Mouse (Mus musculus) kidney, adult 11 months (tissue): ENCODE measurements at regions not wholly inside any gene's neighbourhood (a gene's known extent, or its start where the extent isn't known, plus 50 kb on each side); places are given as distances from the start of the nearest gene placed in this dataset.

Experiments used
- DNase-seq: peaks from one replicate; pipeline ENCODE4 v3.0.0; 2022

DNA sequence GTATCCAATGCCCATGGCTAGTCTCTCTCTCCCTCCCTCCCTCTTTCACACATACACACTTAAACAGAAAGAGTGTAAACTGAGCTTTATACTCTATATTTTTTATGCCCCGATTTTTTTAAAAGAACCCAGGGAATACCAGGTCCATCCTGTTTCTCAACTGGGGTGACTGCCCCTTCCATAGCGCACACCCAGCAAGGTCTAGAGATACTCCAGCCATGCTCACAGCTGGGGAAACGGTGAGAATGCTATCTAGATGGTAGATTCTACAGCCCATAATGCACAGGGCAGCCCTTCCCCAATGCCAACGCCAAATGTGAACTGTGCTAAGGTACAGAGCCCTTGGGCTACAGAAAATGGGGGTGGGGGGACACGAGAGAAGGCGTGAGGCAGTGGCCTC lies 51.2 kb upstream of the Tln2 start:
- DNase-seq: no peak

DNA sequence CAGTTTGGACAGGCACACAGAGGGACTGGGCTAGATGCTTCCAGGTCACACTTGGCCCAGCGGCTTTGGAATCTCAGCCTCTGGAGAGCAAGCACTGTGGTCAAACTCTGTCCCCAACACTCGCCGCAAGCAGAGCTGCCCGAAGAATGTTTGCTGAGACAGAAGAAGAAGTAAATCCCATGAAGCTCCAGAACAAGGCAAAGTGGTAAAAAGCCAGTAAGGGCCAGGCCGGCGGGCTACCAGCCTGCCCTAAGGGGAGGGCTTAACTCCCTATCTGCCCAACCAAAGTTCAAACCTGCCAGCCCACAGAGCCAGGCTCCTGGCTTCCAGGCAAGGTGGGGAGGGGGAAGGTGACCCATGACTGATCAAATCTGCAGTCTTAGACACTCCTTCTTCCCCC lies 52.2 kb upstream of the Tln2 start:
- DNase-seq: no peak

DNA sequence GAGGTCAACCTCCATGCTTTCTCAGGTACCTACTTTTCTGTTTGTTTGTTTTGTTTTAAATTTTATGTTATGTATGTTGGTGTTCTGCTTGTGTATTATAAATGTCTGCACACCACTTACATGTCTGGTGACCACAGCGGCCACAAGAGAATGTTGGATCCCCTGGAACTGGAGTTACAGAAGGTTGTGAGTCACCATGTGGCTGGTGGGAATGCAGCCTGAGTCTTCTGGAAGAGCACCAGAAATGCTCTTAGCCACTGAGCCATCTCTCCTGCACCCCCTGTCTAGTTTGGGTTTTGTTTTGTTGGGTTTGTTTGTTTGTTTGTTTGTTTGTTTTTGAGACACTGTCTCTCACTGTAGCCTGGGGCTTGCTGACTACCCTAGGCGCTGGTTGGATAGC lies 52.6 kb upstream of the Tln2 start:
- no peak for DNase-seq

DNA sequence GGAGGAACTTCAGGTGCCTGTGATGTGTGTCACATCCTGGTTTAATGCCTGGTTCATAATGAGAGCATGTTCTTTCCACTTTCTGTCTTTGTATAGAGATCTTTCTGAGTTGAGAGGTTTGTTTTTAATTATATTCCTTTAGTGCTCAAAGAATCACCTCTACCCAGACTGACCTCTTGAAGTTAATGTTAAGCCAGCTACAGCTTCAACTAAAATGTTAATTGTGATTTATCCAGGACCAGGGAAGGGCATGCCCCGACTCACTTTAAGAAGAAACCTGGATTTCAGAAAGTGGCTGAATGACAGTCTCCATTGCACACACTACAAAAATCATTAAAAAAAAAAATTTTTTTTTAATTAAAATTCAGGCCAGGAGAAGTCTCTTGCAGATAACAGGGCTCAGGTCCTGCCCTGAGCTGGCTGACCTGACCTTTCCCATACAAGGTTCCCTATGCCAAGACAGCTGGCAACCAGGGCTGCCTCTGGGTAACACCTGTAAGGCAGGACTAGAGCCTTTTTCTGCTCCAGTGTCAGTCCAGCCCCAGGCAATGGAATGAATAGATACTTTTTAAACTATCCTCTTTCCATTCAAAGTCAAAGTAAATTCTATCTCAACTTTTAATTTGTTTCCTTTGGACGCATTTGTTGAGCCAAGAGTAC lies 54.7 kb upstream of the Tln2 start:
- DNase-seq: no peak

DNA sequence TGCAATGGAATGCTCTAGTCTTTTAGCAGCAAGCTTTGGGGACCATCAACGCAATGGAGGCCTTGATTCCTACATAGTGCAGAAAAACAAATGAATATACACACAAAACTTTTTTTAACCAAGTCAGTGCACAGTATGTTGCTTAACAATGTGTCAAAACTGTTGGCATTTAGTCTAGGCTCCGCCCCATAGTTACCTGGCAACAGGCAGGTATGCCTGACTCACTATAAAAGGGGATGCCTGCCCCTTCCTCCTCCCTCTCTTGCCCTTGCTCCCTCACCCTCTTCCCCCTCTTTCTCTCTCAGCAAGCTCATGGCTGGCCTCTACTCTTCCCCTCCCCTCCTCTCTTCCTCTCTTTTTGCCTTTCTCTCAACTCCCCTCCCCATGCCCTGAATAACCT lies 56.7 kb upstream of the Tln2 start:
- DNase-seq: no peak

DNA sequence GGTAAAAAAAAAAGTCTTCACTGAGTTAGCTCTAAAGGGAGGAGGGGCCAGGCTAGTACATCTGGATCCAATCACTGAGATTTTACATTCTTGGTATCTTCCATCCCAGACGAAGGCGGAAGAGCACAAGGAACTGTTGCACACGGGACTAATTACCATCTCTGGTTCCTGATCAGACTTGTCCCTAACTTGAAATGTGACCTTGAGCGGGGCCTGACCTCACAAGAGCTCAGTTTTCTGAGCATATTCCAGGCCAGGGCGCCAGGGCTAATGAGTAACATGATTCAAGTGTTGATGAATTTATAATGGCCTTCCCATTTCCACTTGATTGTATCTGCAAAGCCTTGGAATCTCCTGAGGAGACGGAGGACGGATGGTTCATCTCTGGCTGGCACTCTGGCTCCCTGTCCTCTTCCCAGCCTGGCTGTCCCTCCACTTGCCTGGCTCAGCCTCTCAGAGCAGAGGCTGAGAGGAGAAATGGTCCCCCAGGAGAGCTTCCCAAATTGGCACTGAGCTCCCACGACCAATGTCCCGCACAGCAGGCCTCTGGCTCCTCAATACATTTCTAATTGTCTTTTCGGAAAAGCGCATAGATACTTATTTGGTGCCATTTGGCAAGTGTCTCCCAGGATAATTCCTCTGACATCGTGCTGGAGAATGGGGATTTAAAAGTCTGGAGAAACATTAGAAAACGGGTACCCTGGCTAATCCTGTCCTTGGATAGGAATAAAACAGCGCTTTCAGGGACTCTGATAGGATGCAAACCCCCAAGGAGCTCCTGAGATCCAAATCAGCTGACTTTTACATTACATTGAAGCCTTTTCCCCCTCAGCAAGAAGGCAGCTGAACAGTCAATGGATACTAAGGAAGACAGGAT lies 58.1 kb upstream of the Tln2 start:
- peak; percentile 87 for DNase-seq

DNA sequence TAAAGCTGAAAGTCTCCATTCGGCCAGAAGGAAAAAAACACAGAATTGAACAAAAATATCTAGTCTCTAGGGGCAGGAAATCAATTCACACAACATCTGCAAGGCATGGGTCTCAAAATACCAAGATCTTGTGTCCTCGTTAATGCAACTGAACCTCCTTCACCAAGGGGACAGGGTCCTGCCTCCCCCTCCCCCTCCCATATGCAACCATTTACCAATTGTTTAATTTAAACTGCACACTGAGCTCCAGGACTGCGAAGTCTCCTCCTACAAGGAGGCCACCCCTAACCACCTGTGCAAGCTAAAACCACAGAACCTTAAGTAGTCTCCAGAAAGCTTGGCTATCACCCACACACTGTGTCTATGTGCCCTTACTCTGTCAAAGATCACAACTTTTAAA lies 61.4 kb upstream of the Tln2 start:
- DNase-seq: no peak

DNA sequence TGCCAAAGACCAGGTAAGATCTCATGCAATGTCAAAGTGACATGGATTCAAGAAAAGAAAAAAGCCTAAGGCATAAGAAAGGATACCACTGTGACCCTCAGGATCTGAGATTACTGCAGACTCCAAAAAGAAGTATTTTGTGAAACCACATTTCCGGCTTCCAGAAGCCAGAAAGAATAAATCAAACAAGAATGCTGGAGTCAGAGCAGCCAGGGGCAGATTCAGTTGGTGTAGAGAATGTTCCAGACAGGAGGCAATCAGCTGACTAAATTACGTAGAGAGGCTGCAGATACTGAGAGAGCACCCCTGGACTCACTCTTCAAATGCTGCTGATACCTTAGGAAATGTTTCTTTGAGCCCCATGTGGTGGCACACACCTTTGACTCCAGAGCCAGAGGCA lies 67.7 kb upstream of the Tln2 start:
- DNase-seq: no peak

DNA sequence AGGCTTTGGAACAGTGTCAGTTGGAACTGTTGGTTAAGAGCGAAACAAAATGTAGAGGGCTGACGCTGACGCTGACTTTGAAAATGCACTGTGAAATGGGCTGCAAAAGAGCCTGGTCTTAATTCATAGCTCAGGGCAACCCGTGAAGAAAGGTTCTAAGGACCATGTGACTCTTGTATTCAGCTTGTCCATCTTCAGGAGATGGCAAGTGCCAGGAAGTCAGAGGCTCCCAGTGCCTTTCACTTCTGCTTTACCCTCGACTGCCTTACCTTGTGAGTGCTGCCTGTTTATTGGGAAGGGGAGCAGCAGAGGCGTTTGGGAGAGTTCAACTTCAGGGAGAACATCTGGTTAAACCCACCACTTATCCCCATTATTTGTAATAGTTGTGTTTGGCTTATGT lies 70.1 kb upstream of the Tln2 start:
- no peak for DNase-seq

DNA sequence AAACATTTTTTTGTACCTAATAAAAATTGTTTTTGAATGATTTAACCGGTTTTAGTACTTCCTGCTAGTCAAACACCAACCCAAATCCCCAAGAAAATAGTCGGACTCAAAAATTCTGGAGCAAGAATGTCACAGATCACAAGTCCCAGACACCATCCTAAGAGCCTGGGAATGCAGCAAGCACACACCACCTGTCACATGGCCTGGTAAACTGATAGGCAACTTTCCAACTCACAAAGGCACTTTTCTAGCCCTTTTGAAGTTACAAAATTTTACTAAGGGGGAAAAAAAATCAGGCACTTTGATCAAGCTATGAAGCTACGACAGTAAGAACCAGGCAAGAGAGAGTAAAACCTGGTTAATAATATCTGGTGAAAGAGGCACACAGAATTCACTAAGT lies 70.7 kb upstream of the Tln2 start:
- no peak for DNase-seq

DNA sequence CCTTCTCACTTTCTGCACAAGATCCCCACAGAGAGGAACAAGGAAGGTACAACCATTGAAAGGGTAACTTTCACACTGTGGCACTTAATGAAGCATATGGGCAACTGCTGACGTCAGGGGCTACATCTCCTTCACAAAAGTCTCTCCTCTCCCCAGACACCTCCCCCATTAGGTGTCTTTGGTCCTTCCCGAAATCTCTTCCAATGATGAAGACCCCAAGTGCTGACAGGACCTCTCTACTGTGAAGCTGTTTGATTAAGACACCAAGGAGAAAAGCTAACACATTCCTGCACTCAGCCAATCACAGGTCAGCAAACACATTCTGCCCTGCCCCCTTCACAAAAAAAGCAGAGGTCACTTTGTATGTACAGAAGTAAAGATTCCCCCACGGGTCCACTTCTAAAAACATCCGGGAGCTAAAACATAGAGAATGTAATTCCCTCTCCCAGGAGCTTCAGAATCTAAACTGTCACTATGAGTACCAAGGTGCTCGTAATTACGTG lies 72.3 kb upstream of the Tln2 start:
- DNase-seq: peak; percentile 21

DNA sequence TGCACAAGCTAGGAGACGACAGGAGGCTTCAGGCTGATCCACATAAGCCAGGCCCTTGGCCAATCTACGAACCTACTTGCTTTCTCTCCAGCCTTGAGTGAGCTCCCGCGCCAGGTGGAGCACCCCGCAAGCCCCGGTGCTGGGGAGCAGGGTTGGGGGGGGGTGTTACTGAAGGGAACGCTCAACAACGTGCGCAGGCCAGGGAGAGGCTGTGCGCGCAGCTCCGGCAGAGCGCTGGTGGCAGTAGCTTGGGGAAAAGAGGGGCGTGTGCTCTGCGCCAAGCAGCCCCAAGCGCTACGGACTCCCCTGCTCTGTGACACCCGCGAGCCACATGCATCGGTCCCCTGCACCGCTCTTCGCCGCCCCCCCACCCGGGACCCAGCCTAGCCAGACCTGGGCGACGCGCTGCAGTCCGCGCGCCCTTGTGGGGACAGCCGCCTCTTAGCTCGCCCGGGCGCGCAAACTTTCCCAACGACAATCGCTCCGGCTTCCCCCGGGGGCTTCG lies 73.1 kb upstream of the Tln2 start:
- peak; percentile 14 for DNase-seq

DNA sequence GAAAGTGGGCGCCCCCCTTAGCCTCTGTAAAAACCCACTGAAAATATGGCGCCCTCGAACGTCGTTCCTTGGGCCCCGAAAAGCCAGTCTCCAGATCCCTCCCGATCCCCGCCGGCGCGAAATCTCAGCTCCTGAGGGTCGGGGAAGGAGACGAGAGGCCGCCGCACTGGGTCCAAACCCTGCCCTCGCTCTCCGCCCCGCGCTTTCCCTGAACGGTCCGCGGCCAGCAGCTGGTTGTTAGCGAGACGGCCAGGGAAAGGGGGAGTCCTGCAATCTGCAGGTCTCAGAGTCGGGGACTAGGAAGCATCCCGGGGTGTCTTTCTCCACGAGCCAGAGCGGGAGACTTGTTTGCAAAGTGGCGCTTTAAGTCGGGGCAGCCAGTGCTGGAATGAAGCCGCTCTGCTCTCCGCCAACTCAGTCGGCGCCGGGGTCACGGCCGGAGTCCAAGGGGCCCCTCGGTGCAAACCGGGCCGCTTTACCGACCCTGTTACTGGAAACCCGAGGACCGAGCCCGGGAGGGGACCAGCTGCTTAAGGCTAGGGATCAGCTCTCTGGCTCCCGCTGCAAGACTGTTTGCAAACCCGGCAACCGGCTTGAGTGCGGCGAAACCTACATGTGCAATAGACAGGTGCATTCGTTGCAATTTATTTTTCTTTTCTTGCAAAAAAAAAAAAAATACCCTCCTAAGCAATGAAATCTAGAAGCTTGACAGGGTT lies 73.7 kb upstream of the Tln2 start:
- peak; percentile 38 for DNase-seq

DNA sequence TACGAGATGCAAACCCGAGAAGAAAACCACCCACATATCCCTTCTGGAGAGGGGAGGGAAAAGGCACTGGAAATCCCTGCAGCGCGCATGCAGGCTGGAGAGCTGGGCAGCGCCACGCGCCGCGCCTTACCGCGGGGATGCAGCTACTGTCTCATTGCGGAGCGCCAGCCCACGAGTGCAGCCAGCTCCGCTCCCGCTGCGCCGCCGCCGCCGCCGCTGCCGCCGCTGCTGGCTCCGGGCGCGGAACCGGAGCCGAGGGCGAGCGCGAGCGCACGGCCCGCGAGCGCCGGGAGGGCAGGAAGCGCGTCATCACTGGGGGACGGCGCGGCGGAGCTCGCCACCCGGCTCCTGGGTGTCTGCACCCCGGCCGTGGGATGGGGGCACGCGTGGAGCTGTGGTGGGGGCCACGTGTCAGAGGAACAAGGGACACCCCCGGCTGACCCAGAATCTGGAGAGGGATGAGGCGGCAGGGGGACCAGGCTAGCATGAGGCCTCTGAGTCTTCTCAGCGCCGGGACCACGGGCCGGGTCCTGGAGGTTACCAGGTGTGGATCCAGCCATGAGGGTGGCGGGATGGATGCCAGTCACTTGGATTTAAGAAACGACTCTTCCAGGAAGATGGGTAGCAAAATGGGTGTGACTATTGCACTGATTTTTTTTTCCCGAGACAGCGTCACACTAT lies 74.4 kb upstream of the Tln2 start:
- peak; percentile 60 for DNase-seq

DNA sequence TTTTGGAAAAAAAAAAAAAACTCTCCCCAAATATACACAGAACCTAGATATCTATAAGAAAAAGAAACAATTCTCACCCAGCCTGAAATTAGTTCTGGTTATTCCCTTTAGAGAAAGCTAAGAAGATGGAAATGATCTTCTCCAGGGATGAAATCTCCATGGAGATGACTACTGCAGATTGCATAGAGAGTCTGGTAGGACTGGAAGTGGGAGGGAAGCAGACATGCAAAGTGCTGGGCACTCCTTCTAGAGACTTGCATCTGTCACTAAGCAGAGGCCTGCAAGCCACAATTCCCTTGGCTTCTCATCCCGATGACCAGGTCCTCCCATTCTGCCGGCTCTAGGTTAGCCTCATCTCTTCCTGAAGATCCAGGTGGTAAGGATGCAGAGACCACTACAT lies 87.3 kb upstream of the Tln2 start:
- DNase-seq: no peak

DNA sequence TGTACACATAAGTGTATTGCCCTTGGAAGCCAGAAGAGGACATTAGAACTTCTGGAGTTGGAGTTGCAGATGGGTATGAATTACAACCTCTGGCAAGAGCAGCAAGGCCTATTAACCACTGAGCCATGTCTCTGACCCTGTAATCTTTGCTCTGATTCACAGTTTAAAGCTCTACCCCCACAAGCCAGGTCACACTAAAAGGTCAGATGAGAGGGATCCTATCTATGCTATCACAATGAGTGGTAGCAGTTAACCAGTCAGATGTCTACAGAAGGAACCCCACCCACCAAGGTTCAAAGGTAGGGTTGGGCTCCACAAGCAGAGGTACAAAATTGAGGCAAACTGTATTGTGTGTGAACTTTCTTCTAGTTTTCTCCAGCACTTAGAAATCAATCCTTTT lies 94.5 kb upstream of the C2cd4b start:
- no peak for DNase-seq

DNA sequence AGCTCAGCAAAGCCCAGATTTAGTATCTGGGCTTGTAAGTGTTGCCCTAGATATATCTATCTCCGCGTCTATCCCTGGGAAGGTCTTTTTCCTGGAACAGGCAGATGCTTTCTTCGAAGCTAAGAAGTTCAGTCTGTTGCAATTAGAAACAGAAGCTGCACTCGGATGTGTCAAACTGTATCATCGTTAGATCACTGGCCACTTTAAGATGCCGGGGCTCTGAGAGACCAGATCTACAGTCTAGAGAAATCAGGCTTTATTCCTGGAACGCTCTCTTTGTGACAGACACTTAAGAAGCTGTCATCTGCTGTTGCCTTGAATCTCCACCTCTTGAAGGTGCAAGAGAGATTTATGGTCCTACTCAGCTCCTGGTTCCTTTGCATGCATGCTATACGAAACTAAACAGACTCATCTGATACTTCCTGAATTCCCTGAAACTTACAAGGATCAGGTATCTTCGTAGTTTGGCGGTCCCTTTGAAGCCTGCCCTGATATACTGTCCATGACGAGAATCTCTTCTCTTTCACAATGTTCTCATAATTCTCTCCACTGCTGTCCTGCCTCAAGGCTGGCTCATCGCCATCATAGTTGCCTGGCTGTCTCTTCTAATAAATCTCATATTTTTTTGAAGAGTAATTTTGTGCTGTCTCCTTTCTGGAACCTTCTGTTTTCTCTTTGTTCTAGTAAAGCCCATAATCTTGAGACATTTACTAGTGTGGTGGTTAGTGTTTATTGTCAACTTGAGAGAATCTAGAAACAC lies 88.8 kb upstream of the C2cd4b start:
- no peak for DNase-seq

DNA sequence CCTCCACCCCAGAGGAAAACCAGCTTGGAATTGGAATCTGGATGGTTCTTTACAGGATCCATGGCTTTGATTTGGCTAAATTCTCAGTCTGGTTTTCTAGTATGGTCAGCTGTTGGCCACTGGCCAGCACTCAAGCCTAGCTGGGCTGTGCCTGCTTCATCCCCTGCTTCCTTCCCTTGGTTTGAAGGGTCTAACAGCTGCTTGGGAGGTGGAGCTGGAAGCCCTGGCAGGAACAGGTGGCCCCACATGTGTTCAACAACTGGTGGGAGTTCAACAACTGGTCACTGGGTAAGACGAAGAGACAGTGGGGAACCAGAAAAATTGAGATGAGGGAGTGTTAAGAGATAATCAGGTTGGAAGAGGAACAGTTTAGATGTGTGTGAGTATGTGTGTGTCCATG lies 82.3 kb upstream of the C2cd4b start:
- DNase-seq: no peak

DNA sequence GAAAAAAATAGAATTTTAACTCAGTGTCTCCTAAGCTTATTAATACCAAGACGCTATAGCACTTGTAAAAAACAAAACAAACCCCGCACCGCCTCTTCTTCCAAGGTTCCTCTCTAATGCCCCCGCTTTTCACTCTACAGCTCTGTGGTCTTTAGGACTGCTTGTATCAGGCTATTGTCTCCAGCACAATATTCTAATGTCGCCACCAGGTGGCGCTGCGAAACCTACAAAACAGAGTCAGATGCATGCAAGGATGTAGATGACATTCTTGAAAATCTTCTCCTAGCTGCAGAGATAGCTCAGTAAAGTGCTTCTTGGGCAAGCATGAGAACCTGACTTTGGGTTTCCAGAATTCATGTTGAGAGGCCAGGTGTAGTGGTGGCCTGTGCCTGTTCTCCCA lies 75.9 kb upstream of the C2cd4b start:
- DNase-seq: peak; percentile 17

DNA sequence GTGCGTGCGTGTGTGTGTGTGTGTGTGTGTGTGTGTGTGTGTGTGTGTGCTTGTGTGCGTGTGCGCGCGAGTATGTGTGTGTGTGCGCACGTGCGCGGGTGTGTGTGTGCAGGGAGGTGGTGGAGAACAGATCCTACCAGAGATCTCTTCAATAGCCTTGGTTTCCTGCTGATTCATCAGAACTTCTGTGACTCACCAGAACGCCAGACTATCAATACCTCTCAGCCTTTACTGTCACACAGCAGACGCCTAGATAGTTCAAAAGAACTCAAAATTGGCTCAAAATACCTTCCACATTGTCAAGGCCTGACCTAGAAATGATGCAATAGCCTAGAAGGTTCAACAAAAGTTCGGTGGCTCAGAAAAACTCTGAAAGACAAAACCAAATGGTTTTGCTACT lies 66.8 kb upstream of the C2cd4b start:
- DNase-seq: no peak

DNA sequence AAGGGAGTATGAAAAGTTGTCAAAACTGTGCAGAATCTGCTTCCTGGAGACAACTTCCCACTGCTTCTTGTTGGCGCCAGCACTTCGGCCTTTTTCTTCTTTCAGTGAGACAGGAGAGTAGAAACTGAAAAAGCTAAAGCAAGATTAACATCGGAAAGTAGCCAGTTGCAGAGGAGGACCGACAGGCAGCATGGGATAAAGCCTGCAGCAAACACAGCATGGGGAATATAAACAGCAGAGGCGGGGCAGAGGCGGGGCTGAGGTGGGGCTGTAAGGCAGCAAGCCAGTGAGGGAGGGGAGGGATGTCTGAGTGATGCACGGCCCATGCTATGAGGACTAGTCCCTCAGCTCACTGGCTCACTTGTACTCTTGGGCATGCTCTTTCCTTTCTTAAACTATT lies 65.5 kb upstream of the C2cd4b start:
- DNase-seq: no peak

DNA sequence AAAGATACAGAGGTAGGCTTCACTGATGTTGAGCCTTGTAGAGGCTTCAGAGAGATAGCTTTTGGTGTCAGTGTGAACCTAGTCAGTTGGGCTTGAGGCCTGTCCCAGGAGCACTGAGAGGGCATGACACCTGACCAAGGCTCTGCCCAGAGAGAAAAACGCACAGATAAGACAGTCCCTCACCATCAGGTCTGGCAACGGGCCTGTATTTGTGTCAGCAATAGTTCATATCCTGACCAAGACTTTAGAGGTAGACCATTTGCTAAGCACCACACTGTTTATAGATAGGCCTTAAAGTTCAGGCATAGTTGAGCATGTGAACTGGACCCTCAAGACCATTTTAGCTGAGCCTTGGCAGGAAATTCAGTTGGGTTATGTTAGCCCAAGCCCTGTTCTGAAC lies 60.4 kb upstream of the C2cd4b start:
- DNase-seq: no peak
